Mouse (Mus musculus) hindbrain, postnatal 0 days (tissue): ENCODE measurements around the gene 6030408B16Rik. TPM values are rescaled to one million over a fixed set of nuclear protein-coding genes. Genes with fewer than 3 reads are reported as not detected.

Experiments
- ATAC-seq: fragments of 200-750 bp; cut with Nextera tagmentation; 2 replicates; pipeline ENCODE4 v1.8.0; 2017; ENCODE audit warnings: mild to moderate bottlenecking, moderate TSS enrichment, moderate library complexity
- DNase-seq: peaks from one replicate; pipeline ENCODE4 v3.0.0-alpha.2; 2015; ENCODE audit warnings: low spot score
- H3K27ac ChIP-seq: fragments of 300-500 bp; sonication (generic); 2 replicates; pipeline ENCODE4 v1.5.1; 2014; ENCODE audit warnings: mild to moderate bottlenecking
- H3K27me3 ChIP-seq: fragments of 300-500 bp; sonication (generic); 2 replicates; pipeline ENCODE4 v1.6.1; 2014; ENCODE audit warnings: low read length, mixed read lengths; ENCODE audit not compliant: insufficient read depth
- H3K36me3 ChIP-seq: fragments of 300-500 bp; sonication (generic); 2 replicates; pipeline ENCODE4 v1.6.1; 2014; ENCODE audit warnings: low read length, mixed read lengths; ENCODE audit not compliant: insufficient read depth
- H3K4me1 ChIP-seq: fragments of 300-500 bp; sonication (generic); 2 replicates; pipeline ENCODE4 v1.6.1; 2014; ENCODE audit warnings: antibody characterized with exemption, low read length, mixed read lengths; ENCODE audit not compliant: insufficient read depth
- H3K4me2 ChIP-seq: fragments of 300-500 bp; sonication (generic); 2 replicates; pipeline ENCODE4 v1.6.1; 2014; ENCODE audit warnings: low read depth, mild to moderate bottlenecking, low read length, moderate library complexity, mixed read lengths
- H3K4me3 ChIP-seq: fragments of 300-500 bp; sonication (generic); 2 replicates; pipeline ENCODE4 v1.5.1; 2014; ENCODE audit warnings: low read length
- H3K9ac ChIP-seq: fragments of 300-500 bp; sonication (generic); replicated peaks from 2 replicates; pipeline ENCODE4 v1.6.1; 2014; ENCODE audit warnings: mild to moderate bottlenecking, low read length, moderate library complexity, mixed read lengths
- H3K9me3 ChIP-seq: fragments of 300-500 bp; sonication (generic); 2 replicates; pipeline ENCODE4 v1.6.1; 2016; ENCODE audit warnings: low read length, mixed read lengths
- CTCF ChIP-seq: IDR thresholded peaks from 2 replicates; pipeline ENCODE4 v1.5.1; 2016; ENCODE audit warnings: antibody characterized with exemption, control low read depth, low read depth
- WGBS: fragments of 180-500 bp; shearing (Covaris S2); extraction: QIAGEN DNeasy Blood & Tissue Kit; methylation state at CpG from one replicate; pipeline ENCODE4 v1.1.7; 2014; 5-methylcytosine and 5-hydroxymethylcytosine counted together
- polyA plus RNA-seq: library from polyadenylated mRNA; unstranded; fragments of >200 nt; fragmentation: Nextera tagmentation; extraction: Ambion mirVana; gene quantifications from 2 replicates; pipeline ENCODE4 v1.2.1, GENCODE M21; 2015
- total RNA-seq: library from RNA; depleted of rRNA; stranded (reverse); fragments of >200 nt; gene quantifications from 2 replicates; pipeline ENCODE4 v1.2.3, GENCODE M21; 2014

Gene 6030408B16Rik
- total and polyA plus RNA-seq, 2 experiments from 2014 or later = 0.15 TPM; not detected in 1

GRCm38 (mm10) chr15:101251930-101252329, 41.1 kb upstream of the 6030408B16Rik start:
- no peak for TF ChIP-seq CTCF
- H3K4me1 ChIP-seq = no peaks in the 10 kb centered on the region; the same call in 1 of the 2 replicates
- no peak for DNase-seq
- no peaks in the 10 kb centered on the region for H3K27me3 ChIP-seq
- no peaks in the 10 kb centered on the region for H3K9me3 ChIP-seq
- H3K27ac ChIP-seq = no peak overlapping the region
- no peak overlapping the region for H3K9ac ChIP-seq
- no peaks in the 10 kb centered on the region for H3K36me3 ChIP-seq
- H3K4me3 ChIP-seq = no peak overlapping the region
- H3K4me2 ChIP-seq = no peak overlapping the region
- no peak for ATAC-seq
- 88% methylated on average over 5 of the region's 5 CpGs for WGBS

- Histone ChIP-seq H3K27me3 (no peaks in the 10 kb centered on the region), H3K9me3 (no peaks in the 10 kb centered on the region), H3K9ac (no peak overlapping the region), H3K36me3 (no peaks in the 10 kb centered on the region), H3K4me2 (no peak overlapping the region), H3K4me3 (no peak overlapping the region), H3K27ac (no peak overlapping the region), H3K4me1 (no peaks in the 10 kb centered on the region)
- 86% methylated on average over 6 of the region's 6 CpGs for WGBS
- TF ChIP-seq CTCF = no peak
- no peak for ATAC-seq
- no peak for DNase-seq
These were observed 40.4 kb upstream of the 6030408B16Rik start for GRCm38 (mm10) chr15:101252614-101253013.

- ATAC-seq = 0 out of 2 replicates have a peak, but pooled peaks have one; percentile 7
- Histone ChIP-seq H3K27ac (0 out of 2 replicates have a peak overlapping the region, but pooled peaks have one; percentile 27), H3K4me3 (peak overlapping the region; percentile 58), H3K27me3 (no peaks in the 10 kb centered on the region), H3K4me2 (peak overlapping the region; percentile 58), H3K9ac (peak overlapping the region; percentile 64), H3K4me1 (no peaks in the 10 kb centered on the region), H3K36me3 (no peaks in the 10 kb centered on the region), H3K9me3 (no peaks in the 10 kb centered on the region)
- WGBS = 27% methylated on average over 3 of the region's 3 CpGs
- no peak for TF ChIP-seq CTCF
- no peak for DNase-seq
These were observed 39.5 kb upstream of the 6030408B16Rik start for GRCm38 (mm10) chr15:101253563-101253885.

- Histone ChIP-seq H3K4me3 (peak within 1 kb of the TSS; percentile 58), H3K27ac (peak within 1 kb of the TSS; percentile 27), H3K4me2 (peak within 1 kb of the TSS; percentile 58)
These were observed 38.9 kb upstream of the 6030408B16Rik start, which contains the start of gene Nr4a1 for GRCm38 (mm10) chr15:101253886-101254795. TSS of gene Nr4a1 (plus strand) at chr15:101254269.

GRCm38 (mm10) chr15:101255842-101256462, 37.1 kb upstream of the 6030408B16Rik start:
- DNase-seq = no peak
- no peak for ATAC-seq
- Histone ChIP-seq H3K27ac (no peak overlapping the region), H3K9me3 (no peaks in the 10 kb centered on the region), H3K4me2 (no peak overlapping the region), H3K4me3 (no peak overlapping the region), H3K9ac (no peak overlapping the region), H3K36me3 (no peaks in the 10 kb centered on the region), H3K4me1 (no peaks in the 10 kb centered on the region), H3K27me3 (no peaks in the 10 kb centered on the region)
- 86% methylated on average over 7 of the region's 7 CpGs for WGBS
- TF ChIP-seq CTCF = no peak

More at GRCm38 (mm10) chr15:101253886-101254795, 38.9 kb upstream of the 6030408B16Rik start, which contains the start of gene Nr4a1:
- peak; percentile 79 for DNase-seq
- peak within 1 kb of the TSS; percentile 64 for H3K9ac ChIP-seq
- no peaks in the 10 kb centered on the region for H3K4me1 ChIP-seq
- peak; percentile 61; the same call in 1 of the 2 replicates for ATAC-seq
- TF ChIP-seq CTCF = no peak
- H3K27me3 ChIP-seq = no peaks in the 10 kb centered on the region
- no peaks in the 10 kb centered on the region for H3K36me3 ChIP-seq
- no peaks in the 10 kb centered on the region for H3K9me3 ChIP-seq
- 1% methylated on average over 75 of the region's 82 CpGs for WGBS

- no peak overlapping the region for H3K4me2 ChIP-seq
- no peak overlapping the region for H3K27ac ChIP-seq
- no peaks in the 10 kb centered on the region for H3K9me3 ChIP-seq
- H3K36me3 ChIP-seq = no peaks in the 10 kb centered on the region
- no peak for ATAC-seq
- no peak for TF ChIP-seq CTCF
- 85% methylated on average over 14 of the region's 14 CpGs for WGBS
- no peaks in the 10 kb centered on the region for H3K27me3 ChIP-seq
- H3K9ac ChIP-seq = no peak overlapping the region
- no peaks in the 10 kb centered on the region for H3K4me1 ChIP-seq
- no peak for DNase-seq
- H3K4me3 ChIP-seq = no peak overlapping the region
These were observed 36.4 kb upstream of the 6030408B16Rik start for GRCm38 (mm10) chr15:101256463-101257206.
